Mouse (Mus musculus): ENCODE measurements around the gene Mafb.

The Mafb gene

GRCm38 (mm10) chr2:160366980-160367338, at the start of gene Mafb:
Gene Mafb, minus strand, starts transcription at chr2:160367065.
- DNase-seq (ENCODE audit: low read depth, low spot score), result peak; percentile 68

DNA sequence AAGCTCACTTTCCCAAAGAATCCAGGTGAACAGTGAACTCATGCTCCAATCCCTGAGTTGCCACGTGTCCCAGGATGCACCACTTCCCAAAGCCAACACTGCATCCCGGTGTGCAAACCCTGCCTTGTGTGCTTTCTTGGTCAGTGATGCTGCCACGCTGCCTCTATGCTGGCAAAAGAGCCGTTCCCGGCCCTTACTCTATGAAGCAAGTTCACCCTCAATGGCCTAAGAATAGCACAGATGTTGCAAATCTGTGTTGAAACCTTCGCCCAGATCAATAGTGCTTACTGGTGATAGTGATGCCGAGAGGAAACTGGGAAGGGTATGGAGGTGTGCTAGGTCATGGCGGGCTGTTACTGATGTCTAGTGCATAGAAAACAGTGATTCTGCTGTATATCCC, 48.3 kb upstream of the Mafb start:
- DNase-seq (ENCODE audit: low read depth, low spot score), result no peak

DNA sequence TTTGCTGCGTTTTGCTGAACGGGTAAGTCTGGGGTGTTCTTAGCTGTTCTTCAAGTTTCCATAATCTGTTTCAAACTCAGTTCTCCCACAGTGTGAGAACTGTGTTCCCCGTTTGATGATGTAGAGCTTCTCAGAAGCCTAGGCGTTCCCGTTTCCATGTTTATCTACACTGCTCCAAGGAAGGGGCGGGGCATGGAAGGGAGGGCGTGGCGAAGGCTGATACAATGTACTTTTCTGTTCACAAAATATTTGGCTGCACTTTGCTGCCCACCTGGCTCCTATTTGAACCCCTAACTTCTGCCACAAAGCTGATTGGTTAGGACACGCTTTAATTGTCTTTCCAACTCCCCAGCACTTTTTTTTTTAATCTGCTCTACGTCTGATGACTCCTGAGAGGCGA, 47.9 kb upstream of the Mafb start:
- no peak for DNase-seq (ENCODE audit: low read depth, low spot score)

GRCm38 (mm10) chr2:160413982-160414381, 47.1 kb upstream of the Mafb start:
- peak; percentile 75 for DNase-seq (ENCODE audit: low read depth, low spot score)

DNA sequence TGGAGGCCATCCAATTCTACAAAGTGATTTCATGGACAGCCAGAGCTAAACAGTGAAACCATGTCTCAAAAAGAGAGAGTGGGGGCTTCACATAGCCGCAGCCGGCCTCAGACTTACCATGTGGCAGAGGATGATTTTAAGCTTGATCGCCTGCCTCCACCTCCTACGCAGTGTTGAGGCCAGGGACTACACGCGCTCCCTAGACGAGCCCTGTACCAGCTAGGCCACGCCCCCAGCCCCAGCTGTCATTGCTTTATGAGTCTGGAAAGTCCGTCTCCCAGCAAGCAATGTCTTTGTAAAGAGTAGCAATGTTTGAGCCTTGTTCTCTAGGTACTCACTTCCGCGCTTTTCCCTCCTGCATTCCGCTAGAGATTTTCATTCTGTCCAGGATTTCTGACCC, 46.2 kb upstream of the Mafb start:
- DNase-seq (ENCODE audit: low read depth, low spot score), result peak; percentile 32

DNA sequence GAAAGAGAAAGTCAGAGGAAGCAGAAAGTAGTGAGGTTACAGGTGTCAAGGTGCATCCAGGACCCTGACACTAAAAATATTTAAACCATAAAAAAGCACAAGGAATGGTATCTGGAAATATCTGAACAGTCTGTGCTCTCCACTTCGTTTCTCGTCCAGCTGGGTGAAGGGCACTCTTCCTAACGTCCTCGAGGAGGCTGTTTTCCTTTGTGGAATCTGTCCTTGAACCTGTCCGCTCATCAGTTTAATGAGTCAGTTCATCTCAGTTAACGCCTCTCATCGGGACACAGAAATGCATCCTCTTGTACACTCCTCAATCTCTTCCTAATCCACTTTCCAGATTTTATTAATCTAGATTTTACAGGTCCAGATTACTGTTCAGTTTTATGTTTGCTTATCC, 44.6 kb upstream of the Mafb start:
- no peak for DNase-seq (ENCODE audit: low read depth, low spot score)

DNA sequence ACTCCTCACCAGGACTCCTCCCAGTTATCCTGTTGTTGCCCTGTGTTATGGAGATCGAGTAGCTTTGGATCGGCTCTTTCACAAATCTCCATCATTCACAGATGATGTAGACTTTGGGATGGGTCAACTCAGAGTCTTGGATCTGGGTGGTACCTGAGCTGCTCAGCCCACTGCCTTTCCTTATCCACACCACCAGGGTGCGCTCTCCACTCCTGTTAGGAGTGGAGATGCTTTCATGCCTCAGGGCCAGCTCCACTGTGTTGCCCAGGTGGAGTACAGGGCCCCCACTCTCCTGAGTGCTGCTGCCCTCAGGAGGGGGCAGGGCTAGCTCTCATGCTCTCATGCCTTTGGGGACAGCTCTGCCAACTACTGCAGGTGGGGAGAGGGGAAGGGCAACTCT, 40.9 kb upstream of the Mafb start:
- DNase-seq (ENCODE audit: low read depth, low spot score), result no peak

GRCm38 (mm10) chr2:160397747-160398146, 30.9 kb upstream of the Mafb start:
- no peak for DNase-seq (ENCODE audit: low read depth, low spot score)

- no peak for DNase-seq (ENCODE audit: low read depth, low spot score)
Observed at GRCm38 (mm10) chr2:160394735-160395134, 27.9 kb upstream of the Mafb start.

GRCm38 (mm10) chr2:160392648-160393047, 25.8 kb upstream of the Mafb start:
- DNase-seq (ENCODE audit: low read depth, low spot score), result no peak

DNA sequence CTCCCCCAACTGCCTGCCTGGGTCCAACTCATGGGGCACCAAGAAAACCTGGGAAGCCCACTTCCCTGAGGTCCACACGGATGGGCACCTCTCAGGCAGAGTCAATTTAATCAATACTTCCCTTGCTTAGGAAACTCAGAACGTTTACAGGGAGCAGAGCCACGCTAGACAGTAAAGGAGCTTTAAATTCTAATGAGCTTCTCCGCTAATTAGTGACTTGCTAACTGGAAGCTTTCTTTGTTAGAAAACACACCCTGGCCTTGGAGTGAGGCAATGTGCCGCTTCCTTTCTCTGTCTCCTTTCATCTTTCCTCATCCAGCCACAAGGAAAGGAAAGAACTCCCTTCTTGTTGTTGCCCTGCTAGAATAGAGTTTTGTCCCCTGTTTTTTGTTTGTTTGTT, 21.7 kb upstream of the Mafb start:
- no peak for DNase-seq (ENCODE audit: low read depth, low spot score)

DNA sequence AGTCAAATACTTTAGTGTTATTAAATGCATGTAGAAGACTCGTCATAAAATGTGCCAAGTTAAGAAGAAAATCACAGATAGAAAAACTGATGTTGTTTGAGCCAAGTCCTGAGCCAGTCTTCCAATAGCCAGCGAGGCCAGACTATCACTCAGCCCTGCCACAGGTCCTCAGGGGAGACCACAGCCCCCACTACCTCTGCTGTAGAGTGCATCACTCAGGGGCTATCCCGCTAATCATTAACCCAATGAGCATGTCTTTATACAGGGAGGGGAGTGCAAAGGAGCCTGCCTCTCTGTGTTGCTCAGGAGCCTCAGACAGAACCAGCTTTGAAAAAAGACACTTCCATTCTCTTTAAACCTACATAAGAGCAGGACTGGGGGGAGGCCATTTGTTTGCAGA, 16.6 kb upstream of the Mafb start:
- DNase-seq (ENCODE audit: low read depth, low spot score), result no peak

GRCm38 (mm10) chr2:160378271-160378670, 11.4 kb upstream of the Mafb start:
- peak; percentile 59 for DNase-seq (ENCODE audit: low read depth, low spot score)

- DNase-seq (ENCODE audit: low read depth, low spot score), result peak; percentile 61
Observed at GRCm38 (mm10) chr2:160376236-160376635, 9.4 kb upstream of the Mafb start.

DNA sequence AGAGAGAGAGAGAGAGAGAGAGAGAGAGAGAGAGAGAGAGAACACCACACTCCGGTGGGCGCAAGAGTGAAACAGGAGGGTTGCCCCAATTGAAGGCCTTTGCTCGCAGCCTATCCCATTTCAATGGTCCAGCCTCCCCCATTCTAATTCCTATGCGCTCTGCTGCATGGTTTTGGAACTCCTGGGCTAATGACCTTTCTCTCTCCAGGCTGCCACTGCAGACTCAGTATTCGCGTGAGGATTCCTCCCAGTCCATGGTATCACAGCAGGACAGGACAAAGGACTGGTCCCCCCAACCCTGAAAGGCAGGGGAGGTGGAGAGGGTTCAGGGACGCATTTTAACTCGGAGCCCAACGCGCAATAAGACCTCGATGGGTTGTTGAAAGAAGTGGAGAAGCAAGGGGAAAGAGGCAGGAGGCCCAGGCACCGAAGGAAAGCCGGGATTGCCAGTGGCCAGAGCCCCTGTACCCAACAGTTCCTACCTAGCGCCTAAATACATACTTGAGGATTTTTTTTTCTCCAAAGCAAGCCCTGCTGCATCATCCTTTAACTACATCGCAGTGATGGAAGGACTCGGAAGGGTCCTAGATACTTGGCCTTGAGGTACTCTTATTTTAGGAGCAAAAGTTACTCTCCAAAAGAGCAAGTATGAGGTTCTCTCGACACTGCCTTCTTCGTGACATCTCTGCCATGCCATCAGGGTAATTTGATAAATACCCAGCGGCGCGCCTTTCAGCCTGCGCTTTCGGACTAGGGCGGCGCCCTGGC, 3.0 kb upstream of the Mafb start:
- peak; percentile 34 for DNase-seq (ENCODE audit: low read depth, low spot score)

- peak; percentile 19 for DNase-seq (ENCODE audit: low read depth, low spot score)
Observed at GRCm38 (mm10) chr2:160368422-160369357, 1.8 kb upstream of the Mafb start.

DNA sequence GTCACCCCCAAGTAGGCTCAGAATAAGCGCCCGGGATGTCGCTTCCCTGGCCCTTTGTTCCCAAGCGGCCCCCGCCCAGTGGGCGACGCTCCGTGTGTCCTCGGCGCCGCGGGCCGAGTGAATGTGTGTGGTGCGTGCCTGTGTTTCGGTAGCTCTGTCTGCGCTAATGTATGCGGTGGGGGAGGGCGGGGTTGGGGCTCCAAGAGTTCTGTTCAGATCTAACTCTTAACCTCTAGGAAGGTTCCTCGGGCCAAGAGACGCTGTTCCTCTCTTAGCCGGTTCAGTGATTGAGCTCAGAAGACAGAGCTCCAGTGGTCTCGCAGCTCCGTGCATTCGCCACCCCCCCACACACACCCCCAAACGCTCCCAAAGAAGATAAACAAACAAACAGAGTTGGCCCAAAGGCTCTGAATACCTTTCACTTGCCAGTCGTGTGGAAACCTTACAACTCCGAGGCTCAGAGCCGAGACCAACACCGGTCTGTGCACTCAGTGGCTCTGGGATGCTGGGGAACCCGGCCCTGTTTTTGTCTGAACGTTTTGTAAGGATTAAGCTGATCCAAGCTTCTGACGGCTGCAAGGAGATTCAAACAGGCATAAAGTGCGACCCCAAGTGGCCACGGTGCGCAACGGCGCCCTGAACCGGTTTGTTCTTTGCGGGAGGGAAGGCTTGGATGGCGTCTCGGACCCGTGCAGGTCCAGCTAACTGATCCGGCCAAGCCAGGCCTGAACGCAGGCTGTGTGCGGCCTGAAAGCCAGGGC, 763 bp upstream of the Mafb start:
- peak; percentile 92 for DNase-seq (ENCODE audit: low read depth, low spot score)

GRCm38 (mm10) chr2:160366111-160366979, 520 bp downstream of the Mafb start:
- peak; percentile 18 for DNase-seq (ENCODE audit: low read depth, low spot score)

DNA sequence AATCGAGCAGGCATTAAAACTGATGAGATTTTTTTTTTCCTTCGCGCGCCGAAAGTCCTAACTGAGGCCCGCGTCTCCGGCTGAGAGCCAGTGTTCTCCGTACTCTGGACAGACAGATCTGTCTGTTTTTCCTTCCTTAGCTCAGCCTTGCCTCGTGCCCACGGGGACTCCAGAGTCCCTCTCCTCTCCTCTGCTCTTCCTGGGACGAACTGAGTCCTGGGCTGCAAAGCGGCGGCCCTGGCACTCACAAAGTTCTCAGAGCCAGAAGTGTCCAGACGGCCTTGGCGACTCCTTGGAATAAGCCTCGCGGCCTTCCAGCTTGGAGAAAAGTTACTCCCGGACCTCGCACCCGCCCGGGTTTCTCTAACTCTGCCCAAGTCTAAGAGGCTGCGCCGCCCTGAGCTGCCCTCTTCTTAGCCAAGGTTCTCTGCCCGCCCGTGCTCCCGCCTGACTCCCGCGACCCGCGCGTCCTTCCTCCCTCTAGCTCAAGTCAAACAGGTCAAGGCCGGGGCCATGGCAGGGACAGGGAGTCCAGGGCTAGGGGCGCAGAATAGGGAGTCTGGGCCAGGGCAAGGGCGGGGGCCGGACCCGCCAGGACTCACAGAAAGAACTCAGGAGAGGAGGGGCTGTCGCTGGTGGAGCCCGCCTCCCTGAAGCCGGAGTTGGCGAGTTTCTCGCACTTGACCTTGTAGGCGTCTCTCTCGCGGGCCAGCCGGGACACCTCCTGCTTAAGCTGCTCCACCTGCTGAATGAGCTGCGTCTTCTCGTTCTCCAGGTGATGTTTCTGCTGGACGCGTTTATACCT, 1.6 kb downstream of the Mafb start:
- peak; percentile 74 for DNase-seq (ENCODE audit: low read depth, low spot score)

DNA sequence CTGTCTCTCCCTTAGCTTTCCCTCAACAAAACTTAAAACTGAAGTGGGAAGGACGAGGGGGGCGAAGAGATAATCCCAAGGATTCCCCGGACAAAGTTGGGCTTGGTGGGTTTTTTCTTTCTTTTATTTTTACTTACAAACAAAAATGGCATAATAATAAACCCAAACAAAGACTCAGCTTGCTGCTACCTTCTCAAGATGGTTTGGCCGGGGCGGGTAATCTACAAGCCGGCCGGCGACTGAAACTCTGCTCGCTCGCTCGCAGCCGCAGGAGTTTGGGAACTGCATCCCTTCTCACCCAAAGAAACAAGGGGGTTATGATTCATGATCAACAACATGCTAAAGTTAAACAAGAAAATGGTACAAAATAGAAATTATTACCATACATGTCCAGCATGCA, 2.2 kb downstream of the Mafb start:
- no peak for DNase-seq (ENCODE audit: low read depth, low spot score)

Measured in ES-CJ7 (cell line).